Mouse (Mus musculus) cerebellum, postnatal 4 days (tissue): ENCODE measurements at regions not wholly inside any gene's neighbourhood (a gene's known extent, or its start where the extent isn't known, plus 50 kb on each side); places are given as distances from the start of the nearest gene placed in this dataset.

Experiments used
- DNase-seq, 2 experiments: peaks; one replicate each; pipeline ENCODE4 v3.0.0; 2022; ENCODE audit warnings: low spot score in 2 of 2, mixed read lengths in 1 of 2

DNA sequence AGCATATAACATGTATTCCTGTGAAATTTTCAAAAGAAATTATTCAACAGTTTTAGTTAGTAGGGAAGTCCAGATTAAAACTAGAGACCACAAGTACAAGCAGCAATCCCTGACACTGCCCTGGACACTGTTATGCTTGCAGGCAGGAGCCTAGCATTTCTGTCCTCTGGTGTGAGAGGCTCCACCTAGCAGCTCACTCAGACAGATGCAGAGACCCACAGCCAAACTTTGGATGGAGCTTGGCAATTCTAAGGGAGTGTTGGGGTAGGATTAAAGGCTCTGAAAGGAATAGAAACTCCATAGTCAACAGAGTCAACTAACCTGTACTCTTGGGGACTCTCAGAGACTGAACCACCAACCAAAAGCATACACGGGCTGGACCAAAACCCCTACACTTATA, 509.8 kb downstream of the Flrt2 start:
- DNase-seq, result no peak

DNA sequence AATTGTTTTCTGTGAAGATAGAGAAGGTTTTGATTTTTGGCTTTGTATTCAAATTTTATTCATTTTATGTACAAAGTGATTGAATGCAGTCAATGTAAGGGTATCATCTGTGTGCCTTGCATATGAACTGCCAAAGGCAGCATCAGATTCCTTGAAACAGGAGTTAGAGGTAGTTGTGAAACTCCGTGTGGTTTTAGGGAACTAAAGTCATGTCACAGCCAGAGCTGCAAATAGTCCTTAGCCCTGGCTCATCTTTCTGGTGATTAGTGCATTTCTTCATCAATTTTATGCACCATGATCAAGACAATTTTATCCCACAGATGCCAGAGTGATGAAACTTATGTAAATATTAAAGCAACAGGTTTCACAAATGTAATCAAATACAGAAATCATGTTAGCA, 534.4 kb downstream of the Flrt2 start:
- no peak for DNase-seq

DNA sequence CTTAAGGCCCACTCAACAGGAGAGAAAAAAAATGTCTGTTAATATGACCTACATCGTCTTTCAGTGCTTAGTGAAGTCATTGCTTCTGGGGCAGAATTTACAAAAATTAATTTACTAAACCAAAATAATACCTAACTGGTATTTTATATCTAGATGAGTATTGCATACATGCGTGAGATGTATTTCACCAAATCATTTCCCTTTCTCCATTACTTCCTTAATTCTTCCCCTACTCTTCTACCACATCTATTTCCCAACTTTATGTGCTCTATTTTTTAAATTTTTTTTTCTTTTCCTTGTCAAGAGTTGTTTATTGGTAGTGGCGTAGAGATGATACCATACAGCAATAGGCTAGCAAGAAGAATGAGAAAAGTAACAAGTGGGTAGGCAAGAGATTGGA, 536.7 kb downstream of the Flrt2 start:
- DNase-seq, result no peak

DNA sequence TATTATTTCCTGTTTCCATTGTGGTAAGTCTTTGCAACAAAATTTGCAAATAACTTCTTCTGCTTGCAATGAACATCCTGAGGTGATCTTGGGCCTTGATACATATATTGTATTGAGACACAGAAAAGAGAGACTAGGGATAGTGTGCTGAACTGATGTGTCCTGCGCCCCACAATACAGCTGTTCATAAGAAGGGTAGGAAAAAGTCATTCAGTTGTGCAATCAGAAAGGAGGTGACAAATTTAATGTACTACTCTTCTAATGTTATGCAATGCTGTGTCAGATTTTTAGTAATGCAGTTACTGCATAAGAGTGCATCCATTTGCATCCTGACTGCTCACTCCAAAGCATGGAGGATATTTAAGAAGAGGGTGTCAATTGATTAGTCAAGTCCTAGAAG, 543.5 kb downstream of the Flrt2 start:
- no peak for DNase-seq

DNA sequence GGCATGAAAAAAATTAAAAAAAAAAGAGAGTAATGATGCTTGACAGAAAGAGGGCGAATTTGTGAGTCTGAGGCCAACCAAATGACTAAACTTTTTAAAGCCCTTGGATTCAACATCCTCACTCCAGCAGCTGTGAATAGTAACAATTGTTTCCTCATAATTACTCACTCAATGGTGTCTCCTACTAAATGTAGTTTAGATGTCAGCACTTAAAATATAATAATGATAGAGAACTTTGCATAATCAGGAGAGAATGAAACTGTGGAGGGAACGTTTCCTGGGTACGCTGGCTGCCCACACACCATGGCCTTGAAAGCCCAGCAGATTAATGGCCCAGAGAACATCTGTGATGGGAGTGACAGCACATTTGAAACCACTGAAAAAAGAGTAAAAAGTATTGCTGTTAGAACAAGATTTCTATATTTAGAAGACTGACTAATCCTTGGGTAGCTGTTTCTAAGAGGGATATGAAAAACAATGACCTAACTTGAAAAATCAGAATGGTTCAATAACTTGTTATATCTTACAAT, 544.0 kb downstream of the Flrt2 start:
- no peak for DNase-seq

DNA sequence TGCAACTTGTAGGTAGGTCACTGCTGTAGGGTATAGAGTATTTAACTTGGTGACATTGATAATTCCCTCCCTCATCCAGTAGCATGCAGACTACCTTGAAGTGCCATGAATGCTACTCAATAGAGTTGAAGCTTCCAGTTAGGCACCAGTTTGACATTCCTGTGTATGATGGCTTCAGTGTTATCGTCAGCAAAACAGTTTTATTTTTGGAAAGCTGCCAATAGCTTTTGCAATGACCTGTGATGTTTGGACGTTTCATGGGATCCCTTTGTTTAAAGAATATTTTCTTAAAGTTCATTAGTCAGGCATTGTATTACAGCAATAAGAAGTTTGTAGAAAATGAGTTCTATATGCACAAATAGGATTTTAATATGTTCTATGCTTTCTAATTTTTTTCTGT, 547.6 kb downstream of the Flrt2 start:
- DNase-seq, result no peak

DNA sequence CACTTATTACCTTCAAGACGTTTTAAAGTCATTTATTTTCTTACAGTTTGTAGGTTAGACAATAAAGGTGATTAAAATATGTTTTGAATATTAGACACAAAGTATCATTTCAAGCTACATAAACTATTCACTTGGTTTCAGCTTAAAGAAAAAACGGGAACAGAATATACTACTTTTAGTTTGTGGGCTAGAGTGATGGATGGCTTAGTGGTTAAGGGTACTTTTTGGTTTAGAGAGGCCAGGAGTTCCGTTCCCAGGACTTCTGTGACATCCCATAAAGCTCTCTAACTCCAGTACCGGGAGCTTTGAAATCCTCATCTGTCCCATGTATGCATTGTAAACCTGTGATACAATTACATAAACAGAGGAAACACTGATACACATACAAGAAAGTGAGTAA, 570.0 kb downstream of the Flrt2 start:
- DNase-seq, result no peak

DNA sequence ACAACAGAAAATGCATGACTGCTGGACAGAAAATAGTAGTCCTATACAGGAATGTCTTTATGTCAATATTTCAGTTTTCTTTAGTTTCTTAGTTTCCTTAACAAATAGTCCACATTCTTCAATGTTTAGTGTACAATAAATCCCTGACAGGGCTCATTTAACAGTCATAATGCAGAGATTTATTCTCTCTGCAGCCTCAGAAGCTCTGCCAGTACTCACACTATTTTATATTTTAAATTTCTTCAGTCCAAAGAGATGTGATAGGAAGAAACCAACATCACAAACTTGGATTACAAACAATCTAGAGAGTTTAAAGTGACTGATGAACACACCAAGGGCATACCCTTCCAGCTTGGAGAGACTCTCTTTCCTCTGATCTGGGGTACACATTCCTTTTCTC, 583.9 kb downstream of the Flrt2 start:
- DNase-seq, result no peak

DNA sequence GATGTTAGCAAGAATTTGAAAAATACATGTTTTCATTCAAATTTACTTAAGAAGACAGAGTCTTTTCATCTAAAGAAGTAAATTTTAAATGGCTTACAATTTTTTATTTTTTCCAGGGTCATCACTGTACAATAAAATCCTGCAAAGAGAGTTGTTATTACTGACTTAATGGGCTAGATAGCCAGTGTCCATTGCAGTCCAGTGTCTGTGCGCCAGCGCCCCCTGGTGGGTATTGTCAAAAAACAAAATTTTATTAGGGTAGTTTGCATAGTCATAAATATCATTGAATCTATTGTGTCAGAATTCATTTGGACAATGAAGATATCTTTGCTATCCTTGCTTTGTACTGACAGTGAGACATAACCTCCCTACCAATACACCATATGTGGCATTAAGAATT, 619.1 kb downstream of the Flrt2 start:
- peak; percentile 48 to 63 for DNase-seq

DNA sequence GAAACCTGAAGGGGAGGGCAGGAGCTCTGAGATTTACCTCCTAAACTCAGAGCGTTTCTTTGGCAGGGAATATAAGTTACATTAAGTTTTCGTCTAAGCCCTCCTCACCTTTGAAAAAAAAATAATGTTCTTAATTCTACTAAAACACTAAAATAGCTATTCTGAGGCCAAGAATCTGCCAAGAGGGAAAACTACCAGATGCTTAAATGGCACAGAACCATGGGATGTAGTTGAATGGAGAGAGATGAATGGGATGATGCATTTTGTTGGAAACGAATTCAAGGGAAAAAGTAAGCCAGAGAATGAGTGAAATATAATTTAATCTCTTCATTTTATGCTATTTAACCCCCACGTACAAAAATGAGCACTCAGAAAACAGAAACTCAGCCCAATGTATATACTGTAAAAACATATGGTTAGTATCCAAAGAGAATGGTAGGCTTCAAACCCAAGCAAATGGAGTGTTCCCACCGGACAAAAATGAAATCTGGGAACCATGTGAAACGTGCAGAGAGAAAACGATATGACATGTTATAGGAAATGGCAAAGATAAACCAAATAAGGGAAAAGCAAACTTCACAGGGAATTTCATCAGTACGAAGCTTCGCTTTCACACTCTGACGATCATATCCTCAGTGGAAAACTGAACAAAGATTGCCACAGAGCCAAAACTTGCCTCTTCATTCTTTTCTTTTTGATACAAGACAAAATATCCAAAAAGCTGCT, 631.2 kb downstream of the Flrt2 start:
- no peak for DNase-seq

DNA sequence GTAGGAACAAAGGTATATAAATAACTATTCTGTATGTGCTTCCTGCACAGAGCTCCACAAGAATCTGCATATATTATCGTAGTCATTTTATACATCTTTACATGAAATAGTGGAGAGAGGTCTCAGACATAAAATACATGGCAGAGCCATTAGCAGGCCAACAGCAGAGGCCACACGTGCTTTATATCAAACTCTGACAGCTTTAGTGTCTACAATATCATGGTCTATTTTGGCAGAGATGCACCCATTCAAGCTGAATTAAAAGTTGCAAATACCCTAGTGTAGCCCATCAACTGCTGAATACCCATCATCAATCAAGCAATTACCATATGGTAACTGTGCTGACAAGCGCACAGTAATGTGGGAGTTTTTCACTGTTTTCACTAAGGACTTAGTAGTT, 659.1 kb downstream of the Flrt2 start:
- no peak for DNase-seq

DNA sequence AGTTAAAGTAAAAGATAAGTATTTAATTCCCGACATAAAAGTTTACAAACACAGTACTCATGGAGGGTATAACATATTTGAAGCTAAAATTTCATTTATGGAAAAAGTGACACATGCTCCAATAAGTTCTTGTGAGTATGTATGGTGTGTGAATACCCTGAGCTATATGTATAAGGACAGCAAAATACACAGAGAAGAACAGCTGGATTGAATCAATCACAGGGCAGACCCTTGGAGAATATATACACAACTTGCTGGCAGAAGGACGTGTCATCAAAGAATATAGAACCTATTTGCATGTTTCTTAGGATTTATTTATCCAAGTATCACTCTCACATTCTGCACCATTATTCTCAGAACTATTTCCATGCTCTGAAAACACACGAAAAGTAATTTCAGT, 686.9 kb downstream of the Flrt2 start:
- DNase-seq, result no peak

DNA sequence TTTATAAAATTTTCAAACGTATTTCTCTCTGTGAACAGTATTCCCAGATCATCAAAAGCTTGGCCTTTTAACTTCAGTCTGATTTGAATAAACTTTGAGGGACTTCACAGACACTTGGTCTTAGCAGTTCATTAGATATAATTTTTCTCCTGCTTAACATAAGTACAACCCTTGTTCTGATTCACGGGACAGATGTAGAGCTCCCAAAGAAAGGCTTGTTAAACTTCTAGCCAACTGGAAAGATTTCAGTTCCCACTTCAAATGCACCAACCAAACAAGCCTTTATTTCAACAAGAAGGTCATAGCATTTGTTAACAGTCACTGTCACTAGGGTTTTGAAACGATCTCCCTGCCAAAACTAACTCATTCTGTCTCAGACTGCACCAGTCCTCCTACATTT, 727.1 kb downstream of the Flrt2 start:
- no peak for DNase-seq

DNA sequence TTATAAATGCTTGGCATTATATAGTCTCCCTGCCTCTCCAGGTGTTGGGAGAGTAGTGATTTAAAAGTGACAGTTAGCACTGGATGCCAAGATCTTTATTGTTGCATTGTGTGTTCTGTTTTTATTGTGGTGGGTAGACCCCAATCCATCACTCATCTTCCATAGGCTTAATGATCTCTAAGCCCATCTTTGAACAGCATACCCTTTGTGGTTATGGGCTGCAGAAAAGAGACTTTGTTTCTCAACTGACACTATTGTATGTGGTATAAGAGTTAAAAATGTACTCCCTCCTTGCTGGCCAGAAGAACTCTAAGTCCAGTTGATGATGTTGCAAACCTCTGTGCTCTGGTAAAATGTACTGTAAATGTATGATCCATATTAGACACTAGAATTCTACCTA, 727.5 kb downstream of the Flrt2 start:
- DNase-seq, result no peak

DNA sequence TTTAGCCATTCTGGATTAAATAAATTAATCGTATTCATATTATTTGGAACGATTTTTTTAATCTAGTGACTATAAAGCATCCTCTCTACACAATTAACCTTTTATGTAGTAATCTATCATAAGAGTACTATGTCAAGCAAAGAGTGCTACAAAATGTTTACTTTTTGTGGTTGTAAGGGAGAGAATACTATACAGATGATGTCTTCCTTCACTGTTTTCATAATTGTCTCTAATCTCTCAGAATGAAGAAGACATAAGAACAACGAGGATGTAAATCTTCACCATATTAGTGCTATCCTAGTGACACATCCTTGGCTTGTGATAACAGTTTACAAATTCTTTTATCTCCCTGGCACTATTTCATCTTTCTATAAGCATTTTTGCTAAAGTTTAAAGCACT, 735.6 kb downstream of the Flrt2 start:
- DNase-seq, result no peak

DNA sequence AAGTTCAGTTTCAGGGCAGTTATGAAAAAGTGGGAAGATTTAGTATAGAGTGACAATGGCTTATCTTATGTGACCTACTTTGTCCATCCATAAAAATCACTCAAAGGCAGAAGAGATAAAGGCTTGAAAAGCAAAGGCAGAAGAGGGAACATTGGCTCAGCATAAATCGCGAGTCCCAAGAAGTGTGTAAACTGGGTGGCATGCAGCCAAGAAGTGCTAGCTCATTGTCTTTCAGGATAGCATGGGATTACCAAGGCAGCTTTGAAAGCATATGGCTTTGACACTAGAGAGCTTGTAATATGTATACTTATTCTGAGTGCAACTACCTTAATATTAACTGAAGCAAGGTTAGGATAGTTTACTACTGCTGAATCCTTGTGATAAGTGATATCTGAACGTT, 750.5 kb downstream of the Flrt2 start:
- DNase-seq, result no peak

DNA sequence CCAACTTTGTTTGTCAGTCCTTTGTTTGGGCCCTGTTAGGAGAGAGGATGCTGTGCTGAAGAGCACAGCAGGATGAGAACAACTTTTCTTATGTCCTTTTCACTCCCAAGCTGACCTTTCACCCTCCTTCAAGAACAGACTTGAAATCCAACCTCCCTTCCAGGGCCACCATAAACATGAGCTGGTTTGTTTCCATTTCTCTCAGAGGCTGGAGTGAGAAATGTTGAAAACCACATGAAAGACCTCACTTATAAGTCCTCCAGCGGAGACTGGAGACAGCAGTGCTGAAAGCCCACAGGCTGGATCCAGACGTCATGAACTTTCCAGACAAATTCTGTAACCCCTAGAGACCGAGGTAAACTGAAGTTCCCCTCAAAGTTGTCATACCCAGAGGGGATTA, 761.3 kb downstream of the Flrt2 start:
- no peak for DNase-seq

DNA sequence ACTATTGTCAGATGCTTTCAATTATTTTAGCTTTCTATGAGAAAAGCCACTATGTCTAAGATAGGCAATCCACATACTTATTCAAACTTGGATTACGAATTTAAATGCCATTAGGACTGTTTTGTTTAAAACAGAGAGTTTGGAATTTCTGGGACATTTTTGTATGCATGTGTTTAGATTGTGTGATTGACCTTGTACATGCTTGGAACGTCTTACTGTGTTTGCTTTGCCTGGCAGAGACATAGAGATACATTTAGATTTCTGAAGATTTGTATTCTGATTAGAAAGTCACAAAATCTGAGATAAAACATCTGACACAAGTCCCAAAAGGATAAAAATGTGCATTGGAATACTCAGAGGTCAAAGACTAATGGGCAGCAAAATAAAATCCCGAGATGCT, 784.3 kb downstream of the Flrt2 start:
- no peak for DNase-seq

DNA sequence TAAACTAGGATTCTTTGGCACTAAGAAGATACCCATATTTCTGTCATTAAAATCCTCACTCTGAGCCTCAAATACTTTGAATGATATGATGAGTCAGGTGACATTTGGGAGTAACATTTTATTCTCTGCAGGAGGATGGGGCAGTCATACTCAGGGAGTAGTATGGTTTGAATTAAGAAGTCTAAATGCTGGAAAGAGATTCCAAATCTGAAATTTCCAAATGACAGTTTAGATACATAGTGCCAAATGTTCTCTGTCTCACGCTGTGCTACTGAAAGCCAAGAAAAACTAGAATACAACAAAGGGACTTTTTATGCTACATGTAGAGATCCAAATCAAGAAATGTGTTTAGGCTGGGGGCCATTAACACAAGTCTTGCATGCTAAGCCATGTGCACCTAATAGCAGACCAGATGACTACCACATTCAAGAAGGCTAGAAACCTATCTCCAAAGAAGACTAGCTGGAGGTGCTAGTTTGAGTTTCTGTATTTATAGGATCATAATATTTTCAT, 796.5 kb downstream of the Flrt2 start:
- DNase-seq, result no peak

DNA sequence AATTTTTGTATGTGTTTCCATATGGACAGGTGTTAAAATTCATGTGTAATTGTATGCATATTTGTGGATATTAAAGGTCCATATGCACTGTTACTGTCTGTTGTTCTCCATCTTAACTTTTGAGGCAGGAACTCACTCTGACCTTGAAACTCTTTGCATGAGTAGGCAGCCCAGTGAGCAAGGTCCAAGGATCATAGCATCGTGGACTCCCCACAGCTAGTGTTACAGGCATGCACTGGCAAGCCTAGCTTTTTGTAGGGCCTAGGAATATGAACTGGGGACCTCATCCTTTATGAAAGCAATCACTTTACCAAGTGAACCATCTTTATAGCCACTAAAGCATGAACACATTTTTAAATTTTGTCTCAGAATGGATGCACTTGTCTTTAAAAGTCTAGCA, 817.6 kb downstream of the Flrt2 start:
- DNase-seq, result no peak

DNA sequence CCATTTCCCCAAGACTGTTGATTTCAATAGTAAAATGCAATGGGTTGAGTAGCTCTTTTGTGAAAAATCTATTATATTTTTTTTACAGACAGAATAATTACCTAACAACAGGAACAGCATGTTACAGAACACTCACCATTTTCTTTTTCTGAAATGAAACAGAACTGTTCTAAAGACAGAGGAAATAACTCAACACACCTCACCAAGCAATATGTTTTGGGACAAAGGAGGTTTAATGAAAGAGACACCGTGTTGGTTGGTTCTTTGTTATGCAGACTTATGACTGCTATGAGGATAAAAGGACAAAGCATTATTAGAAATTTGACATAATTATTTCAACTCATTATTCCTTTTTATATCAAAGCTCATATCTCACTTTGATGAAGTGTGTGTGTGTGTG, 866.8 kb downstream of the Flrt2 start:
- DNase-seq, result no peak

DNA sequence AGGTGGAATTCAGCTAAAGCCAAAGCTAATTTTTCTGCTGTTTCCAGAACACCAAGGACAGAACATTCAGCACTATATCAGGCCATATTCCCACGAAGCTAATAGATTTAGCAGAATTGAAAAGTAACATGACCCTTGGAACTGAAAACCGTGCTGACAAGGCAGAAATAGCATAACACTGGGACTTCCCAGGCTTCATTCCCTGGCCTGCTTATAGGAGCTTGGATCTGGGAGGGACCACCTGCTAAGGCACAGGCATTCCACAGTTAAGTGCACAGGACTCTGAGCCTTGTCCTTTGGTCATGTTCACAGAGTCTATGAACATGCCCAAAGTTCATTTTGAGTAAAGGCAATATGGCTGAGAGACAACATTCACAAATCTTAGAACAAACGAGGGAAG, 902.8 kb downstream of the Flrt2 start:
- no peak for DNase-seq

DNA sequence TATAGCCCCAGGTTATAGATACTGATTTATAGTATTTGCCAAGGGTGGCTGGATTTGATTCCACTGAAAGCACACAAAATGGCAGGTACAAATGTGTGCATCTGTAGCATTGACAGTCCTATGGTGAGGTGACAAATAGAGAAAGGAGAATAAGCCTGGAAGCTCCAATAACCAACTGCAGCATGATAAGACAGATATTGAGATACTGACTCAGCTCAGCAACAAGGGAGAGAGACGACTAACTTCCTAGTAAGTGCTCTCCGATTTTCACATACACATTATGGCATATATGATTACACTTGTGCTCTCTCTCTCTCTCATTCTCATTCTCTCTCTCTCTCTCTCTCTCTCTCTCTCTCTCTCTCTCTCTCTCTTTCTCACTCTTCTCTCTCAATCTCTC, 923.1 kb downstream of the Flrt2 start:
- no peak for DNase-seq

DNA sequence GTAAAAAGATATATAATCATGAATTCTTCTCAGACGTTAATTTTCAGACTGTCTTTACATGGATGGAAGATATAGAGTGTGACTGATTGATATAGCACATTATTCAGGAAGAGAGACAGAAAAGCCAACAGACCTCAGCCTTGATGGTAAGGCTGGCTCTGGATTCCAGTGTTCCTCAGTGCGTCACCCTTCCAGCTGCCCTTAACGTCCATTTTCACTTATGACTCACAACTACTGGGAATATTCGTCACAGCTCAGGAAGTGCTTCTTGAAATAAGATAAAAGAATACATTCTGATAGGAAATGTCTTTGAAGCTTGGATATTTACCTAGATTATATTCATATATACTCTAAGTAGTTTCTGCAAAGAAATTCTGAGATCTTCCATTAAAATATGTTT, 923.8 kb downstream of the Flrt2 start:
- no peak for DNase-seq
